Mouse (Mus musculus): ENCODE measurements around the gene Hcfc1r1. TPM values are rescaled to one million over a fixed set of nuclear protein-coding genes. Genes with fewer than 3 reads are reported as not detected.

The Hcfc1r1 gene
- polyA plus RNA-seq, 1 experiment from 2014 or later, result 108 TPM

DNA sequence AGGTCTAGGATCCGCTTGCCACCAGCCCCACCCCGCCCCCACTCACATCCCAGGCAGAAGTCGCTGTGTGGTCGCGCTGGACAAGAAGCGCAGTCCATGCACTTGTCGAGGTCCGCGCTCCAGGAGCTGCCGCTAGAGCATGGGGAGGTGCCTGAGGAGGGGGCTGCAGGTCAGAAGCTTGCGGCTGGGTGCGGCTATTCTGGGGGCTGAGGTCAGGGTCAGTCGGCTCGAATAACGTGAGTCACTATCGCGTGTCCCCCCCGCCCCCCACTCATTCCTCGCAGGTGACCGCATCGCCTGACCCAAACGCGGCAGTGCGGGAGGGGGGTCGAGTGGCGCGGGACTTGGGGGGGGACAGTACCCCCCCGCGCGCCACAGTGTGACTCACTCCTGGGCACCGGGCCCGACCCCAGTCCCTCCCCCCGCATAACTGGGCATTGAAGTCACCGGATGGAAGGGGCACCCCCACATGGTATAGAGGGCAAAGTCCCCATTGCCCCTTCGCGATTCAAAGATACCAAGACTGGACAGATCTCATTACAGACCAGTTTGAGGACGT lies 3.2 kb downstream of the Hcfc1r1 start:
- H3K36me3 ChIP-seq, result no peaks in the 10 kb centered on the region
- peak overlapping the region; percentile 65 for H3K9ac ChIP-seq
- H3K27me3 ChIP-seq, result peaks cover 70% of the 10 kb centered on the region
- H3K4me2 ChIP-seq, result peak overlapping the region; percentile 84
- no peak for ATAC-seq (ENCODE audit: low FRiP score)
- H3K4me1 ChIP-seq (replicated peaks), result peaks cover 55% of the 10 kb centered on the region
- H3K27ac ChIP-seq, result no peak overlapping the region
- 1% methylated on average over 37 of the region's 37 CpGs for WGBS
- H3K9me3 ChIP-seq, result no peaks in the 10 kb centered on the region
- peak overlapping the region; percentile 47 for H3K4me3 ChIP-seq

DNA sequence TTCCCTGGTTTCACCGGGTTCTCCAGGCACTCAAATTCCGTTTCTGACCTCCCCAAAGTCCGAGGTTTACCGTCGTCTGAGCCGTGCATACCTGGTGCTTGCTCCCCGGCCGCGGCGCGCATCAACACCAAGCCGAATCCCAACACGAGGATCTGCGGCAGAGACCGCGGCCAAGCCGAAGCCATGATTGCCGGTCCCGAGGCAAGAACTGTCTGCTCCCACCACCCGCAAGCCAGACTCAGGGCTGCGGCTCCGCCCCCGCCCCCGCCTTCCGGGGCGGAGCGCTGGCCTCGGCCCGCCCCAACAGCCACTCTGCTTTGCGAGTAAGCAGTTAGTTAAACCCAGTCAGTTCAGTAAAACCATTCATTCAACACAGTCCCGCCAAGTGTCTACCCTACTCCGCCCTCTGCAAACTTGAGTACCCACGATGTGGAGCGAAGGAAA lies 3.9 kb downstream of the Hcfc1r1 start, which contains the start of gene Tnfrsf12a:
Gene Tnfrsf12a, minus strand, starts transcription at position 233 of the 444 bp plus-strand sequence.
- Histone ChIP-seq H3K4me3 (peak within 1 kb of the TSS; percentile 47), H3K9me3 (no peaks in the 10 kb centered on the region), H3K27ac (no peak within 1 kb of the TSS), H3K36me3 (no peaks in the 10 kb centered on the region), H3K9ac (peak within 1 kb of the TSS; percentile 65), H3K27me3 (peaks cover 77% of the 10 kb centered on the region), H3K4me1 (replicated peaks) (peaks cover 50% of the 10 kb centered on the region), H3K4me2 (peak within 1 kb of the TSS; percentile 84)
- ATAC-seq (ENCODE audit: low FRiP score), result 0 out of 2 replicates have a peak, but pooled peaks have one; percentile 3
- under 1% methylated on average over 34 of the region's 34 CpGs for WGBS

DNA sequence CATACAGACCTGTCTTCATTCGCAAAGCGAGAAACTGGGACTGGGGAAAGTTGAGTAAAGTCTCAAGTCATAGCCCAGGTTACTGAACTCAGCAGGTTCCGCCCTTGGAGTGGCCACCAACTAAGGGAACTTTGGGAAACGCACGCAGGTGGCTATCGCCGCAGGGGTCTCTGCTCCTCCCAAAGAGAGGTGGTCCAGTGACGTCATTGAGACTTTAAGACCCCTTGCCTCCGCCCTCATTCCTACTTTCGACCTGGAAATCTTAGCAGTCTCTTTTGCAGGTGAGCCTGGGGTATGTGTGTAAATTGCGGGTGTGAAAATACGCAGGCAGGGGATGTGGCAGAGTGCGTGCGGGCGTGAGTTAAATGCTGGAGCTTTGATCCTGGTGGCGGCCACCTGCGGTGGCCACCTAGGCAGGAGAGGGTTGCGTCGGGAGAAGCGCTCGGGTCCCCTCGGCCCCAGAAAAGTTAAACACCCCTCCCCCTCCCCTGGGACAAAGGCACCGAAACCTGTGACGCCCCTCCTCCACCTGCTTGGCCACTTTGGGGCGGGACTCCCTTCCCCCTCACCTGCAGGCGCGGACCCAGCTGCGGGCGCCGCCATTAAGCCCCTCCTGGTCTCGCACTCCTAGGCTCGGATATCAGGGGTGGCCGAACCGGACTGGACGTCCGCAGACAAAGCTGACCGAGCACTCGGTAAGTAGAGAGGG lies 5.9 kb downstream of the Hcfc1r1 start, which contains the start of gene Cldn6:
Gene Cldn6, plus strand, starts transcription at position 123 of the 709 bp plus-strand sequence.
- Histone ChIP-seq H3K27me3 (peaks cover 98% of the 10 kb centered on the region), H3K27ac (no peak within 1 kb of the TSS), H3K9ac (no peak within 1 kb of the TSS), H3K36me3 (no peaks in the 10 kb centered on the region), H3K4me1 (replicated peaks) (peaks cover 55% of the 10 kb centered on the region), H3K4me2 (peak within 1 kb of the TSS; percentile 32), H3K9me3 (no peaks in the 10 kb centered on the region), H3K4me3 (peak within 1 kb of the TSS; percentile 5)
- ATAC-seq (ENCODE audit: low FRiP score), result no peak
- WGBS, result 2% methylated on average over 38 of the region's 38 CpGs

- ATAC-seq (ENCODE audit: low FRiP score), result no peak
- H3K9me3 ChIP-seq, result no peaks in the 10 kb centered on the region
- no peak overlapping the region for H3K27ac ChIP-seq
- no peak overlapping the region for H3K9ac ChIP-seq
- H3K4me3 ChIP-seq, result no peak overlapping the region
- peaks cover 94% of the 10 kb centered on the region for H3K27me3 ChIP-seq
- H3K4me1 ChIP-seq (replicated peaks), result peaks cover 47% of the 10 kb centered on the region
- H3K36me3 ChIP-seq, result no peaks in the 10 kb centered on the region
- WGBS, result 78% methylated on average over 9 of the region's 9 CpGs
- H3K4me2 ChIP-seq, result no peak overlapping the region
Observed at GRCm38 (mm10) chr17:23680336-23680735, 6.9 kb downstream of the Hcfc1r1 start.

- H3K4me2 ChIP-seq, result no peak overlapping the region
- no peaks in the 10 kb centered on the region for H3K36me3 ChIP-seq
- H3K9ac ChIP-seq, result no peak overlapping the region
- WGBS, result 77% methylated on average over 10 of the region's 10 CpGs
- ATAC-seq (ENCODE audit: low FRiP score), result no peak
- H3K27ac ChIP-seq, result no peak overlapping the region
- no peak overlapping the region for H3K4me3 ChIP-seq
- peaks cover 88% of the 10 kb centered on the region for H3K27me3 ChIP-seq
- no peaks in the 10 kb centered on the region for H3K9me3 ChIP-seq
- H3K4me1 ChIP-seq (replicated peaks), result peaks cover 40% of the 10 kb centered on the region
Observed at GRCm38 (mm10) chr17:23681086-23681485, 7.7 kb downstream of the Hcfc1r1 start.

- peaks cover 30% of the 10 kb centered on the region for H3K4me1 ChIP-seq (replicated peaks)
- H3K4me3 ChIP-seq, result no peak overlapping the region
- WGBS, result 71% methylated on average over 4 of the region's 4 CpGs
Observed at GRCm38 (mm10) chr17:23682092-23682491, 8.7 kb downstream of the Hcfc1r1 start.

DNA sequence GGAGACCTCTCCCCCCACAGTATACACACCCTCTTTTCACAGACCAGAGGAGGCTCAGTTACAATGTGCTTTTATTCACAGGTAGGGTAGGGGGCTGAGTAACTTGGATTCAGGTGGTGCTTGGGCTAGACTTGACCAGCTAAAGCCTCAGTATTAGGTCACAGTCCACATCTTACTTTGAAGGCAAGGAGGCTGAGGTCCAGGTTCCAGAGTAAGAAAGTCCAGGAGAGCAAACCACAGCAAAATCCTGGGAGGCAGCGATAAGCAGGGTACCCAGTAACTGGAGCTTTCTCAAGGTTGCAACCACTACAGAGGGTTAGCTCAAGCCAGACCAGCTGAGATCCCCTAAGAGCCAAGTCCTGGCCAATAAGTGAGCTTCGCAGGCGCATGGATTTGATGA lies 9.1 kb downstream of the Hcfc1r1 start:
- no peak overlapping the region for H3K4me3 ChIP-seq

More at GRCm38 (mm10) chr17:23682092-23682491, 8.7 kb downstream of the Hcfc1r1 start:
- no peak for ATAC-seq (ENCODE audit: low FRiP score)
- Histone ChIP-seq H3K27ac (no peak overlapping the region), H3K4me2 (no peak overlapping the region), H3K27me3 (peaks cover 78% of the 10 kb centered on the region), H3K9ac (0 out of 2 replicates have a peak overlapping the region, but pooled peaks have one; percentile 13), H3K9me3 (no peaks in the 10 kb centered on the region), H3K36me3 (no peaks in the 10 kb centered on the region)

DNA sequence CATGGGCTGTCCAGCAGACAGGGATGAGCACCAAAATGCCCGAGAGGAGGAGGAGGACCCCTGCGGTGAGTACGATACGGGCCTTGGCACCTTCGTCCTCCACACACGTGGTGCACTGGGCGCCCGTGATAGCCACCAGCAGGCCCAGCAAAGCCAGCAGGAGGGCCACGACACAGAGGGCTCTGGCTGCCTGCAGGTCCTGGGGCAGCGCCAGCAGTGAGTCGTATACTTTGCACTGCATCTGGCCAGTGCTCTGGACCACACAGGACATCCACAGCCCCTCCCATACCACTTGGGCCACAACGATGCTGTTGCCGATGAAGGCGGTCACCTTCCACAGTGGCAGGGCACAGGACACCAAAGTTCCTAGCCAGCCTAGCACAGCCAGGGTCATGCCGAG lies 9.8 kb downstream of the Hcfc1r1 start:
- ATAC-seq (ENCODE audit: low FRiP score), result no peak
- H3K4me3 ChIP-seq, result no peak overlapping the region; the same call in 1 of the 2 replicates
- H3K27me3 ChIP-seq, result peaks cover 68% of the 10 kb centered on the region
- no peak overlapping the region for H3K27ac ChIP-seq
- no peaks in the 10 kb centered on the region for H3K9me3 ChIP-seq
- peaks cover 24% of the 10 kb centered on the region for H3K4me1 ChIP-seq (replicated peaks)
- H3K36me3 ChIP-seq, result no peaks in the 10 kb centered on the region
- H3K9ac ChIP-seq, result peak overlapping the region; percentile 15; the same call in 1 of the 2 replicates
- H3K4me2 ChIP-seq, result 0 out of 2 replicates have a peak overlapping the region, but pooled peaks have one; percentile 25
- WGBS, result 24% methylated on average over 15 of the region's 15 CpGs

More for the DNA sequence above, 9.1 kb downstream of the Hcfc1r1 start:
- no peaks in the 10 kb centered on the region for H3K36me3 ChIP-seq
- H3K4me1 ChIP-seq (replicated peaks), result peaks cover 25% of the 10 kb centered on the region
- no peak overlapping the region for H3K4me2 ChIP-seq
- no peak overlapping the region for H3K9ac ChIP-seq
- no peak overlapping the region for H3K27ac ChIP-seq
- H3K9me3 ChIP-seq, result no peaks in the 10 kb centered on the region
- 73% methylated on average over 3 of the region's 3 CpGs for WGBS
- no peak for ATAC-seq (ENCODE audit: low FRiP score)
- H3K27me3 ChIP-seq, result peaks cover 75% of the 10 kb centered on the region

DNA sequence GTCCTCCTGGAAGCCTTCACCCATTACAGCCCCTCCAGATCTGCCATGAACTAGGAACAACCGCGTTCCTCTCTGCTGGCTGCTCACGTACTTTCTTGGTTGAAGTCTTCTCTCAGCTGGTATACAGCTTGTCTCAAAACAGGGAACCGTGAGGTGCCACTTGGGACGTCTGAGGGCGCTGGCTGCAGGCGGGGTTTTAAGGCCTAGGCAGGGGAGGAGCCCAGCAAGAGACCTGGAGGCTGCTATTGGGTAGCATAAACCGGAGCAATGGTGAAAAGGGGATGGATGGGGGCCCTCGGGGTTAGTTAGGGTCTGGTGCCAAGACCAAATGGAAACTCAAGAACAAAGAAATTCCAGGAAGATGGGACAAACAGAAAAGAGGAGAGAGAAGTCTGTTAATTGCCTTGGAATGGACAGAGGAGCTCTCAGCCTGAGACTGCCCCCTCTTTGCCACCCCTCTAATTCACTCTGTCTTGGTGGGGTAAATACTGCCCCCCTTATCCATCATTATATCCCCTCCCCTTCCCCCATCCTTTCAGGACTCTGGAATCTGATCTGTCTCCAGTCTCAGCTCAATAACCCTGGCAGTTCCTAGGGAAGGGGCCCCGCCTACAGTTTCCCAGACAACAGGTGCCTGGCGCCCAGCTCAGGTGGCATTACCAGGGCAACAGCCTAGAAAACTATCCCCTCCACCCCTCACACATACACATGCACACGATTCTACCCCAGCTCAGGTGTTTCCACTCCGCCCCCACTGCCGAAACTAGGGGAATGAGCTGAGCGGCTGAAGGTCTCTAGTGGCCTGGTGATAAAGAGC lies 10.7 kb downstream of the Hcfc1r1 start, which contains the start of gene Cldn9:
Gene Cldn9, minus strand, starts transcription at position 171 of the 817 bp plus-strand sequence.
- Histone ChIP-seq H3K36me3 (no peaks in the 10 kb centered on the region), H3K9ac (peak within 1 kb of the TSS; percentile 15; the same call in 1 of the 2 replicates), H3K27ac (no peak within 1 kb of the TSS), H3K4me1 (replicated peaks) (peaks cover 24% of the 10 kb centered on the region), H3K27me3 (peaks cover 59% of the 10 kb centered on the region), H3K4me2 (0 out of 2 replicates have a peak within 1 kb of the TSS, but pooled peaks have one; percentile 25), H3K9me3 (no peaks in the 10 kb centered on the region), H3K4me3 (no peak within 1 kb of the TSS; the same call in 1 of the 2 replicates)
- ATAC-seq (ENCODE audit: low FRiP score), result peak; percentile 51; the same call in 1 of the 2 replicates
- WGBS, result 14% methylated on average over 15 of the region's 15 CpGs

GRCm38 (mm10) chr17:23694491-23694890 lies 21.1 kb downstream of the Hcfc1r1 start:
- ATAC-seq (ENCODE audit: low FRiP score), result no peak
- Histone ChIP-seq H3K4me2 (no peak overlapping the region), H3K4me1 (replicated peaks) (peaks cover 7% of the 10 kb centered on the region), H3K27ac (no peak overlapping the region), H3K4me3 (no peak overlapping the region), H3K9ac (no peak overlapping the region), H3K9me3 (no peaks in the 10 kb centered on the region), H3K36me3 (no peaks in the 10 kb centered on the region), H3K27me3 (peaks cover 39% of the 10 kb centered on the region)
- 68% methylated on average over 1 of the region's 1 CpGs for WGBS

DNA sequence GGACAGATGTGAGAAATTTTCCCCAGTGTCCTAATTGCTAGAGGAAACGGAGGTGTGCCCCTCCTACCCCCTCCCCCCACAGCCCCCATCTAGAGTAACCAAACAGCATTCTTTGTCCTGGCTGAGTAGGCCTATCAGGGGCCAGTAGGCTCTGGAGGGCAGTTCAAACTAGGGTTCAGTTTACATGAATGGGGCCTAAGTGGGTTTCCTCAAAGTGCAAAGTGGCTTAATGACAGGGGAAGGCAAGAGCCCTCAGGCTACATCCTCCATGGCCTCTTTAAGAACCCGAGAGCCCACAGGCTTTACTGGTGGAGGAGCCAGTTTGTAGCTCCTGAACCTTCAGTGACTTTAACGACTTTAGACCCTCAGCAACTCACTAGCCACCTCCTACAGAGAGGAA lies 22.4 kb downstream of the Hcfc1r1 start:
- ATAC-seq (ENCODE audit: low FRiP score), result no peak
- peaks cover 11% of the 10 kb centered on the region for H3K4me1 ChIP-seq (replicated peaks)
- H3K4me3 ChIP-seq, result no peak overlapping the region
- no peak overlapping the region for H3K27ac ChIP-seq
- H3K36me3 ChIP-seq, result no peaks in the 10 kb centered on the region
- 19% methylated on average over 3 of the region's 3 CpGs for WGBS
- no peak overlapping the region for H3K4me2 ChIP-seq
- peaks cover 45% of the 10 kb centered on the region for H3K27me3 ChIP-seq
- no peak overlapping the region for H3K9ac ChIP-seq
- no peaks in the 10 kb centered on the region for H3K9me3 ChIP-seq

Measured in hindbrain, embryonic 13.5 days (tissue).